Mouse (Mus musculus): ENCODE results near the gene Zfp1. TPM values are rescaled to one million over a fixed set of nuclear protein-coding genes. Genes with fewer than 3 reads are reported as not detected.

The Zfp1 gene
- 31.2 and 31.8 TPM in 2 replicates for polyA plus RNA-seq (2014; fragmentation: Nextera tagmentation; extraction: Ambion mirVana)

DNA sequence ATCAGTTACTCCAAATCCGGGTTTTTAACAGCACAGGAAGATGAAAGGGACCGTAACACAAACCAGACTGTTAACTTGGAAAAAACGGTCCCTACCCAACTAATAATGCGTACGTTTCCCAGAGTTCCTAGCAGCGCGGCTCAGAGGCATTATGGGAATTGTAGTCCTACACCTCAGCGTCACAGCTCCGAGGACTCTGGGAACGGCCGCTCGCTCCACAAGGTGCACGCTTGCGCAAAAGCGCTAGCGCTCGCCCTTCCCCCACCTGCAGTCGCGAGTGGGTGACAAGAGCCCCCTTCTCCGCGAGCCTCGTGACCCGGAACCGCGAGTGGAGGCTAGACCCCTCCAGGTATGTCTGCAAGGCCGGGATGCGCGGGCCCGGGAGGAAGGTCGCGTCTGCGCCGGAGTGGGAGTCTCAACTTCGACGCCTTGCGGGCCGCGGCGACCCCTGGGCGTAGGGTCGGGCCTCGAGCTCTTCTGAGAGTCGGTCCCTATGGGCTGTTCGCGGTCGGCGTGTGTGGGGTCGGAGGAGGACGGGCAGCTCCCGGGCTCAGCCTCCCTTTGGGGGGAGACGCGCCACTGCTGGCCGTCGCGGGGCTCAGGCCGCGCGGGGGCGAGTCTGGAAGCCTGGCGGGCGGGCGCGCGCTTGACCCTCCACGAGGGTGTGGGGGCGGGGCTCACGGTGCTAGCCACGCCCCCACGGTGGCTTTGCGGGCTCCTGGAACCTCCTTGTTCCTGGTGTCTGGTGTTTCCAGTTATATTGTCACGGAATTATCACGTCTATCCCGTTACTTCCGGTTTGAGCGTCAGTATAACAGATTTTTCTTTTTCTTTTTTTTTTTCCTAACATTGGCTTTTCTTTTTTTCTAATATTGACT, at the start of gene Zfp1:
Gene Zfp1, plus strand, starts transcription at position 138 of the 878 bp plus-strand sequence.
- H3K36me3 ChIP-seq (ENCODE audit: control insufficient read depth, insufficient read depth, low read length) = no peaks in the 10 kb centered on the region
- H3K4me1 ChIP-seq (ENCODE audit: control insufficient read depth, insufficient read depth, low read length) = peaks cover 8% of the 10 kb centered on the region; the same call in 1 of the 2 replicates
- peak within 1 kb of the TSS; percentile 64 for H3K4me2 ChIP-seq (ENCODE audit: low read depth, low read length)
- peak within 1 kb of the TSS; percentile 93 for H3K4me3 ChIP-seq (ENCODE audit: low read depth, low read length)
- WGBS = under 1% methylated on average over 72 of the region's 75 CpGs
- no peaks in the 10 kb centered on the region for H3K9me3 ChIP-seq (ENCODE audit: control insufficient read depth, low read length)
- peak within 1 kb of the TSS; percentile 88 for H3K9ac ChIP-seq (replicated peaks; ENCODE audit: low read depth, low read length)
- peak within 1 kb of the TSS; percentile 94 for H3K27ac ChIP-seq (ENCODE audit: low read depth, low read length)
- H3K27me3 ChIP-seq (ENCODE audit: control insufficient read depth, insufficient read depth, low read length) = no peaks in the 10 kb centered on the region
- ATAC-seq (ENCODE audit: low read depth) = peak; percentile 98

DNA sequence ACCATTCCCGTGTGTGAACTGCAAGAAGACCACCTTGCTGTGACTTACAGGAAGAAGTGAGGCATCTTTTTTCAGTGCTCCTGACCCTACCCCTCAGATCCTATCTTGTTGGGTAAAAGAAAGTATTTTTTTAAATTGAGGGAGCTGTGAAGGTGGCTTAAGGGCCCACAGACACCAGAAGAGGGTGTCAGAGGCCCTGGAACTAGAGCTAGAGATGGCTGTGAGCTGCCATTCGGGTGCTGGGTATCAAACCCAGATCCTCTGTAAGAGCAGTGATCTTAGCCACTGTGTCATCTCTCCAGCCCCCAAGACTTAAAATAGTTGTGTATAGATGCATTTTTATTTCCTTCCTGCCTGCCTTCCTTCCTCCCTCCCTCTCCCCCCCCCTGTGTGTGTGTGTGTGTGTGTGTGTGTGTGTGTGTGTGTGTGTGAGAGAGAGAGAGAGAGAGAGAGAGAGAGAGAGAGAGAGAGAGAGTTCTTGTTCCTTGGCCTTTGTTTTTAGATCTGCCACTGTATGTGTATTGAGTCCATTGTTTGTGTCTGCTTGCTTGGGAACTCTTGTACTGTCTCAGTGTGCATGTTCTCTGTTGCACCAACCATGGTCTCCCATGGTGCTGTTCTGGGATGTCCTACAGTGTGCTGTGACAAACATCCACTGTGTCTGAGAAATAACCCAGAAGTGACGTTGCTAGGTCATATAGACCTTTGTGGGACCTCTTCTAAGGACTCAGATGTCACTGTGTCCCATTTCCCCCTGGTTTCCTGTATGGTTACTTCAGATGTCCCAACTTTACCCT, 49.0 kb upstream of the Zfp1 start:
- 77% methylated on average over 3 of the region's 3 CpGs for WGBS
- peaks cover 28% of the 10 kb centered on the region; the same call in 1 of the 2 replicates for H3K4me1 ChIP-seq (ENCODE audit: control insufficient read depth, insufficient read depth, low read length)
- H3K27ac ChIP-seq (ENCODE audit: low read depth, low read length) = no peak overlapping the region

GRCm38 (mm10) chr8:111594951-111595350, 48.2 kb upstream of the Zfp1 start:
- Histone ChIP-seq H3K4me3 (ENCODE audit: low read depth, low read length) (no peak overlapping the region), H3K4me2 (ENCODE audit: low read depth, low read length) (no peak overlapping the region), H3K4me1 (ENCODE audit: control insufficient read depth, insufficient read depth, low read length) (peaks cover 28% of the 10 kb centered on the region; the same call in 1 of the 2 replicates), H3K27ac (ENCODE audit: low read depth, low read length) (no peak overlapping the region), H3K36me3 (ENCODE audit: control insufficient read depth, insufficient read depth, low read length) (no peaks in the 10 kb centered on the region), H3K27me3 (ENCODE audit: control insufficient read depth, insufficient read depth, low read length) (no peaks in the 10 kb centered on the region), H3K9ac (replicated peaks; ENCODE audit: low read depth, low read length) (no peak overlapping the region), H3K9me3 (ENCODE audit: control insufficient read depth, low read length) (no peaks in the 10 kb centered on the region)
- no peak for ATAC-seq (ENCODE audit: low read depth)
- 96% methylated on average over 2 of the region's 2 CpGs for WGBS

More for the DNA sequence above, 49.0 kb upstream of the Zfp1 start:
- Histone ChIP-seq H3K9ac (replicated peaks; ENCODE audit: low read depth, low read length) (no peak overlapping the region), H3K4me3 (ENCODE audit: low read depth, low read length) (no peak overlapping the region), H3K9me3 (ENCODE audit: control insufficient read depth, low read length) (no peaks in the 10 kb centered on the region), H3K27me3 (ENCODE audit: control insufficient read depth, insufficient read depth, low read length) (no peaks in the 10 kb centered on the region), H3K36me3 (ENCODE audit: control insufficient read depth, insufficient read depth, low read length) (no peaks in the 10 kb centered on the region), H3K4me2 (ENCODE audit: low read depth, low read length) (no peak overlapping the region)
- ATAC-seq (ENCODE audit: low read depth) = no peak

- WGBS = 92% methylated on average over 15 of the region's 15 CpGs
- Histone ChIP-seq H3K36me3 (ENCODE audit: control insufficient read depth, insufficient read depth, low read length) (no peaks in the 10 kb centered on the region), H3K9ac (replicated peaks; ENCODE audit: low read depth, low read length) (no peak overlapping the region), H3K27me3 (ENCODE audit: control insufficient read depth, insufficient read depth, low read length) (no peaks in the 10 kb centered on the region), H3K4me1 (ENCODE audit: control insufficient read depth, insufficient read depth, low read length) (peaks cover 28% of the 10 kb centered on the region; the same call in 1 of the 2 replicates), H3K27ac (ENCODE audit: low read depth, low read length) (no peak overlapping the region), H3K4me2 (ENCODE audit: low read depth, low read length) (no peak overlapping the region), H3K9me3 (ENCODE audit: control insufficient read depth, low read length) (no peaks in the 10 kb centered on the region), H3K4me3 (ENCODE audit: low read depth, low read length) (no peak overlapping the region)
- no peak for ATAC-seq (ENCODE audit: low read depth)
Measured at GRCm38 (mm10) chr8:111595712-111596484, 47.3 kb upstream of the Zfp1 start.

DNA sequence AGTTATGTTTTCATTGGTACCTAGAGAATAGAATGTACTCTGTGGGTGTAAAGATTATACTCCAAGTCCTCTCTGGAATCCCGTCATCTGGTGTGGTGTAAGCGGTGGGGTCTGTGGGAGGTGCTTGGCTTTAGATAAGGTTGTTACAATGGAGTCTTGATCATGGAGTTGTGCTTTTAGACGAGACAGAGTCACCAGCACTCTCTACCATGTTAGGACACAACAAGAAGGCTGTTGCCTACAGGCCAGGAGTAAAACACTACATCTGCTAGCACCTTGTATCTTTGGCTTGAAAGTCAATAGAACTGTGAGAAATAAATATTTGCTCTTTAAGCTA, 46.7 kb upstream of the Zfp1 start:
- no peak overlapping the region for H3K4me2 ChIP-seq (ENCODE audit: low read depth, low read length)
- no peaks in the 10 kb centered on the region for H3K9me3 ChIP-seq (ENCODE audit: control insufficient read depth, low read length)
- ATAC-seq (ENCODE audit: low read depth) = no peak
- H3K4me3 ChIP-seq (ENCODE audit: low read depth, low read length) = no peak overlapping the region
- no peaks in the 10 kb centered on the region for H3K27me3 ChIP-seq (ENCODE audit: control insufficient read depth, insufficient read depth, low read length)
- H3K27ac ChIP-seq (ENCODE audit: low read depth, low read length) = peak overlapping the region; percentile 2; the same call in 1 of the 2 replicates
- 62% methylated on average over 3 of the region's 3 CpGs for WGBS
- no peak overlapping the region for H3K9ac ChIP-seq (replicated peaks; ENCODE audit: low read depth, low read length)
- peaks cover 28% of the 10 kb centered on the region; the same call in 1 of the 2 replicates for H3K4me1 ChIP-seq (ENCODE audit: control insufficient read depth, insufficient read depth, low read length)
- no peaks in the 10 kb centered on the region for H3K36me3 ChIP-seq (ENCODE audit: control insufficient read depth, insufficient read depth, low read length)

GRCm38 (mm10) chr8:111597310-111597709, 45.9 kb upstream of the Zfp1 start:
- no peak overlapping the region for H3K4me2 ChIP-seq (ENCODE audit: low read depth, low read length)
- WGBS = 24% methylated on average over 1 of the region's 1 CpGs

DNA sequence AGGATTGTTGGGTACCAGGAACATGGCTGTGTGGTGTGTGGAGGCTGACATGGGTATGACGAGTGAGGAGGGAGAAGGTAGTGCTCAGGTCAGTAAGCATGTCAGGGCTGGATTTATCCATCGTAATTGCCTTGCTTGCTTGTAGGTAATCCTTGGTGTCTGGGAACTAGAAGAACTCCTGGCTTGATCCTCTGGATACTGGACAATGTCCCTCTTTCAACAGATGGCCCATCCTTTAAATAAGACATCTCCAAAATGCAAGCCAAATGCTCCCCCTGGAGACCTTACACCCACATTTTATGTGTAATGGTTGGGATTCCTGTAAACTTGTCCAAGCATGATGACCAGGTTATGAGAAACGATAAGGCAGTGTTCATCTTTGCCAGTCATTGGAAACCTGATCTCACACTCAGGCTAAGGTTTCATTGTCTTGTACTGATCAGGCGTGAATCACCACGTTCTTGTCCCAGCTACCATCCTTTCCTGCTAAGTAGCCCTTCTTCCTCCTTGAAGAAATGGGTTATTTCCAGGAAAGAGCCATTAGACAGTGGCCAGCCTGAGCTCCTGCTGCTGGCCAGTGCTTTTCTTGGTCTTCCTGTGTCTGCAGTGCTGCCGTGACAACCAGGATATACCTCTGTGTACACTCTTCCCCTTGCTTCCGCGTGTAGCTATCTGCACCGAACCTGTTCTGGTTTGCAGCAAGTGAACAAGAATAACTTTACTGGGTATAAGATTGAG, 43.3 kb upstream of the Zfp1 start:
- H3K9ac ChIP-seq (replicated peaks; ENCODE audit: low read depth, low read length) = no peak overlapping the region
- H3K4me2 ChIP-seq (ENCODE audit: low read depth, low read length) = no peak overlapping the region
- H3K9me3 ChIP-seq (ENCODE audit: control insufficient read depth, low read length) = no peaks in the 10 kb centered on the region
- WGBS = 86% methylated on average over 9 of the region's 9 CpGs
- peaks cover 19% of the 10 kb centered on the region; the same call in 1 of the 2 replicates for H3K4me1 ChIP-seq (ENCODE audit: control insufficient read depth, insufficient read depth, low read length)
- no peaks in the 10 kb centered on the region for H3K36me3 ChIP-seq (ENCODE audit: control insufficient read depth, insufficient read depth, low read length)
- ATAC-seq (ENCODE audit: low read depth) = no peak
- H3K27me3 ChIP-seq (ENCODE audit: control insufficient read depth, insufficient read depth, low read length) = no peaks in the 10 kb centered on the region
- H3K4me3 ChIP-seq (ENCODE audit: low read depth, low read length) = no peak overlapping the region
- H3K27ac ChIP-seq (ENCODE audit: low read depth, low read length) = no peak overlapping the region

More at GRCm38 (mm10) chr8:111597310-111597709, 45.9 kb upstream of the Zfp1 start:
- Histone ChIP-seq H3K9me3 (ENCODE audit: control insufficient read depth, low read length) (no peaks in the 10 kb centered on the region), H3K27ac (ENCODE audit: low read depth, low read length) (no peak overlapping the region), H3K36me3 (ENCODE audit: control insufficient read depth, insufficient read depth, low read length) (no peaks in the 10 kb centered on the region), H3K27me3 (ENCODE audit: control insufficient read depth, insufficient read depth, low read length) (no peaks in the 10 kb centered on the region), H3K4me1 (ENCODE audit: control insufficient read depth, insufficient read depth, low read length) (peaks cover 28% of the 10 kb centered on the region; the same call in 1 of the 2 replicates), H3K9ac (replicated peaks; ENCODE audit: low read depth, low read length) (no peak overlapping the region), H3K4me3 (ENCODE audit: low read depth, low read length) (no peak overlapping the region)
- no peak for ATAC-seq (ENCODE audit: low read depth)

GRCm38 (mm10) chr8:111602050-111602449, 41.2 kb upstream of the Zfp1 start:
- H3K36me3 ChIP-seq (ENCODE audit: control insufficient read depth, insufficient read depth, low read length) = no peaks in the 10 kb centered on the region
- no peaks in the 10 kb centered on the region for H3K27me3 ChIP-seq (ENCODE audit: control insufficient read depth, insufficient read depth, low read length)
- 96% methylated on average over 4 of the region's 4 CpGs for WGBS
- peaks cover 5% of the 10 kb centered on the region; the same call in 1 of the 2 replicates for H3K4me1 ChIP-seq (ENCODE audit: control insufficient read depth, insufficient read depth, low read length)
- ATAC-seq (ENCODE audit: low read depth) = no peak
- H3K4me2 ChIP-seq (ENCODE audit: low read depth, low read length) = no peak overlapping the region
- no peak overlapping the region for H3K4me3 ChIP-seq (ENCODE audit: low read depth, low read length)
- no peak overlapping the region for H3K27ac ChIP-seq (ENCODE audit: low read depth, low read length)
- no peak overlapping the region for H3K9ac ChIP-seq (replicated peaks; ENCODE audit: low read depth, low read length)
- H3K9me3 ChIP-seq (ENCODE audit: control insufficient read depth, low read length) = no peaks in the 10 kb centered on the region
